Mouse (Mus musculus): ENCODE results near the gene Lhx4. TPM values are rescaled to one million over a fixed set of nuclear protein-coding genes. Genes with fewer than 3 reads are reported as not detected.
A peak's percentile ranks its signal among the peaks of the same experiment; 100 is the strongest.

Lhx4 gene
- polyA plus RNA-seq, 1 experiment from 2014 or later = 4.3 TPM

DNA sequence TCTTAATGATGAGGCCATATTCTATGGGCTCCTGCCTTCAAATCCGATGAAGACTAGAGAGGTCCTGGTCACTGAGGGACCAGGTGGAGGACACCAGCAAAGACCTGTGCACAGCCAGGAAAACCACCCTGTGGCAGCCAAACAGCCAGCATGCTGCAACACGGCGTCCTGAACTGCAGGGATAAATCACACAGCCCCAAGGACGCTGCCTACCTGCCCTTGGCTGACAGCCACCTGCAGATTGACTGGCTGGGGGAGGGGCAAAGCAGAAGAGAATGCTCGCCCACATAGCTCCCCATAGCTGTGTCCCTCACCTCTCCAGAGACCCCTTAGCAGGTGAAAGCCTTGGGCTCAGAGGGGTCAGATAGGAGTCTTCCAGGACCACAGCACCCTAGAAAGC is 31.5 kb downstream of the Lhx4 start:
- Histone ChIP-seq H3K4me1 (replicated peaks) (0 out of 2 replicates have a peak, but pooled peaks cover 11% of the 10 kb centered on the region), H3K27me3 (peaks cover 74% of the 10 kb centered on the region), H3K4me3 (replicated peaks) (no peak overlapping the region), H3K36me3 (no peaks in the 10 kb centered on the region), H3K27ac (no peak overlapping the region), H3K9me3 (no peaks in the 10 kb centered on the region; the same call in 1 of the 2 replicates), H3K9ac (replicated peaks) (no peak overlapping the region), H3K4me2 (replicated peaks) (no peak overlapping the region)
- WGBS = 63% methylated on average over 5 of the region's 5 CpGs
- no peak for ATAC-seq

- Histone ChIP-seq H3K27ac (no peak overlapping the region), H3K36me3 (no peaks in the 10 kb centered on the region), H3K9ac (replicated peaks) (no peak overlapping the region), H3K27me3 (peaks cover 68% of the 10 kb centered on the region), H3K9me3 (no peaks in the 10 kb centered on the region), H3K4me3 (replicated peaks) (no peak overlapping the region), H3K4me1 (replicated peaks) (0 out of 2 replicates have a peak, but pooled peaks cover 11% of the 10 kb centered on the region), H3K4me2 (replicated peaks) (no peak overlapping the region)
- WGBS = 64% methylated on average over 3 of the region's 3 CpGs
- no peak for ATAC-seq
Measured at GRCm38 (mm10) chr1:155718851-155719250, 32.6 kb downstream of the Lhx4 start.

- Histone ChIP-seq H3K4me1 (replicated peaks) (peaks cover 15% of the 10 kb centered on the region), H3K36me3 (no peaks in the 10 kb centered on the region), H3K4me3 (replicated peaks) (no peak overlapping the region), H3K9me3 (no peaks in the 10 kb centered on the region), H3K9ac (replicated peaks) (no peak overlapping the region), H3K27me3 (peaks cover 55% of the 10 kb centered on the region), H3K4me2 (replicated peaks) (no peak overlapping the region), H3K27ac (no peak overlapping the region)
- ATAC-seq = no peak
- WGBS = 96% methylated on average over 12 of the region's 12 CpGs
Measured at GRCm38 (mm10) chr1:155717301-155717700, 34.2 kb downstream of the Lhx4 start.

GRCm38 (mm10) chr1:155715366-155715765 is 36.1 kb downstream of the Lhx4 start:
- peaks cover 42% of the 10 kb centered on the region for H3K27me3 ChIP-seq
- H3K9ac ChIP-seq (replicated peaks) = no peak overlapping the region
- no peaks in the 10 kb centered on the region for H3K9me3 ChIP-seq

DNA sequence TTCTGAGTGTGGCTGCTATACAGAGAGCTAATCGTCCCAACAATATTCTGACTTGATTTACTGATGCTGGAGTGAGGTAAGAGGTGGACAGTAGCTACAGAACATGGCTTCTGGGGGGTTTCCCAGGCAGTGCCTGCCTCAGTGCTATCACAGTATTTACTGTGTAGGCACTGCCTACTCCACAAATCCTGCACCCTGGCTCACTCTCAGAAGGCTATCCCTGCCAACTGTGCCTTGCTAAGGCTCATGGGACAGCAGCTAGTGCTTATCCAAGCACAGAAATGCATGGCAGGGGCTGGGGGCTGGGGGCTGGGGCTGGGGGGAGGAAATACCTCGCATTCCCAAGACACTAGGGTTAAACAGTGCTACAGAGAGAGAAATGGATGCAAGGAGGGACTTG is 38.2 kb downstream of the Lhx4 start:
- no peak for ATAC-seq
- peaks cover 14% of the 10 kb centered on the region for H3K4me1 ChIP-seq (replicated peaks)
- 69% methylated on average over 2 of the region's 2 CpGs for WGBS
- no peaks in the 10 kb centered on the region for H3K9me3 ChIP-seq
- H3K4me3 ChIP-seq (replicated peaks) = no peak overlapping the region
- no peak overlapping the region for H3K4me2 ChIP-seq (replicated peaks)
- no peaks in the 10 kb centered on the region for H3K36me3 ChIP-seq
- peaks cover 30% of the 10 kb centered on the region for H3K27me3 ChIP-seq
- no peak overlapping the region for H3K27ac ChIP-seq
- no peak overlapping the region for H3K9ac ChIP-seq (replicated peaks)

More at GRCm38 (mm10) chr1:155715366-155715765, 36.1 kb downstream of the Lhx4 start:
- ATAC-seq = no peak
- Histone ChIP-seq H3K4me1 (replicated peaks) (peaks cover 18% of the 10 kb centered on the region), H3K4me2 (replicated peaks) (no peak overlapping the region), H3K27ac (no peak overlapping the region), H3K36me3 (no peaks in the 10 kb centered on the region), H3K4me3 (replicated peaks) (no peak overlapping the region)

- Histone ChIP-seq H3K36me3 (no peaks in the 10 kb centered on the region), H3K4me1 (replicated peaks) (peaks cover 3% of the 10 kb centered on the region), H3K9ac (replicated peaks) (no peak overlapping the region), H3K9me3 (no peaks in the 10 kb centered on the region), H3K4me3 (replicated peaks) (no peak overlapping the region), H3K4me2 (replicated peaks) (no peak overlapping the region), H3K27me3 (0 out of 2 replicates have a peak, but pooled peaks cover 6% of the 10 kb centered on the region), H3K27ac (no peak overlapping the region)
- ATAC-seq = peak; percentile 80
- WGBS = 48% methylated on average over 5 of the region's 5 CpGs
Measured at GRCm38 (mm10) chr1:155704182-155704581, 47.3 kb downstream of the Lhx4 start.

DNA sequence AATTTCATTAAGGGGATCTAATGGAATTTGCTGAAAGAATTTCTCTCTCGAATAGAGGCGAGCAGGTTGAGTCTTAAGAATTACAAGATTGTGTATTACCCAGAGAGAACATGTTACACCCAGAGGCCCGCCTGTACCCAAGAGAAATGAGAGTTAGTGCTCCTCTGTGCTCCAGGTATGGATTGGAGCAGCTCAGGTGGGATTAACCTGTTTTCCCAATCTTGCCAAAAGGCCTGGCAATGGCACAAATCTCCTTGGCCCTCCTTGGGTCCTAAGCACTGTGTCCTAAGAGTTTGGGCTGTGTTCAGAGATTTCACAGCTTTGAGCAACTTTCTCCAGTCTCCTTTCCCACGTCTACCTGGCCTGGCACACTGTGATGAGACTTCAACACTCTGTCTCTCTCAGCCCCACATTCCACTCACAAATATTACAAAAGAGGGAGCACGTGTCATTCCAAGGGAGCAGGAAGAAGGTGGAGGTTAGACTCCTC is 48.2 kb downstream of the Lhx4 start:
- H3K36me3 ChIP-seq = no peaks in the 10 kb centered on the region
- H3K27me3 ChIP-seq = 0 out of 2 replicates have a peak, but pooled peaks cover 4% of the 10 kb centered on the region
- H3K4me1 ChIP-seq (replicated peaks) = peaks cover 3% of the 10 kb centered on the region
- no peaks in the 10 kb centered on the region for H3K9me3 ChIP-seq
- WGBS = 88% methylated on average over 5 of the region's 5 CpGs
- no peak for ATAC-seq
- H3K4me3 ChIP-seq (replicated peaks) = no peak overlapping the region
- no peak overlapping the region for H3K4me2 ChIP-seq (replicated peaks)
- no peak overlapping the region for H3K9ac ChIP-seq (replicated peaks)
- no peak overlapping the region for H3K27ac ChIP-seq

- ATAC-seq = no peak
- 0 out of 2 replicates have a peak, but pooled peaks cover 4% of the 10 kb centered on the region for H3K27me3 ChIP-seq
- no peak overlapping the region for H3K27ac ChIP-seq
- no peak overlapping the region for H3K9ac ChIP-seq (replicated peaks)
- H3K4me1 ChIP-seq (replicated peaks) = peaks cover 3% of the 10 kb centered on the region
- no peaks in the 10 kb centered on the region for H3K9me3 ChIP-seq
- no peak overlapping the region for H3K4me2 ChIP-seq (replicated peaks)
- H3K4me3 ChIP-seq (replicated peaks) = no peak overlapping the region
- no peaks in the 10 kb centered on the region for H3K36me3 ChIP-seq
Measured at GRCm38 (mm10) chr1:155700886-155701285, 50.6 kb downstream of the Lhx4 start.

DNA sequence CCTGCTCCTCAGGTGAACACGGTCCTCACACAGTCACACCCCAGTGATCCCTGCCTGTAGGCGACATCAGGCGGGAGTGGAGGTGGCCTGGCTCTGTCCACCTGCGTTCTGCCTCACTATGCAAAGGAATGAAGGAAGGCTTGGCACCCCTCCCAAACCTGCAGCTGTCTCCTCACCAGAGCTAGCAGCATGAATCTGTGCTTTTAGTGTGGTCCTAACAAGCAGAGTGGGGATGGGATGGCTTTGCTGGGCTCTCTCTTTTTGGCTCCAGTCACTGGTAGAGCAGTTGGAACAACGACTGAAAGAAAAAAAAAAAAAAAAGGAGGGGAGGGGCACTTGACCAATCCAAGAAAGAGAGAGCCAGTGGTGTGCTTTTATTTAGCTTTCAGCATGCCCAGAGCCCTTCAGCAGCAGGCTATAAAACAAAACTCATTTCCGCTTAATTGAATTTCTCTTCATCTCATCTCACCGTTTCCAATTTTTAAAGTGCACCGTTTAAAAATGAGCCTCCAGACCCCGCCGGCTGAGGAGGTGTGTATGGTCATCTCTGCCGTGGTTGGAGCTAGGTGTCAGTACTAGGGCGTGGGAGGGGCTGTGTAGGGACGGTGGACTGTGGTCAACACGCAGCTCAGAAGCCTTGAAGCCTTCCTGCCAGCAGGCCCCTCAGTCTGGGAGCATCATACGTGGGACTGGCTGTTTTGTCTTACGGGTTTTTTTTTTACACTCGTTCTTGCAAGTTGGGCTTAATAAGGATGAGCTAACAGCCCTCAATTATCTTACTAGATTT is 52.9 kb downstream of the Lhx4 start:
- Histone ChIP-seq H3K9ac (replicated peaks) (no peak overlapping the region), H3K27me3 (0 out of 2 replicates have a peak, but pooled peaks cover 4% of the 10 kb centered on the region), H3K36me3 (no peaks in the 10 kb centered on the region), H3K4me2 (replicated peaks) (no peak overlapping the region), H3K27ac (no peak overlapping the region), H3K9me3 (no peaks in the 10 kb centered on the region), H3K4me1 (replicated peaks) (peaks cover 4% of the 10 kb centered on the region), H3K4me3 (replicated peaks) (no peak overlapping the region)
- ATAC-seq = peak; percentile 41; the same call in 1 of the 2 replicates
- 67% methylated on average over 17 of the region's 17 CpGs for WGBS

DNA sequence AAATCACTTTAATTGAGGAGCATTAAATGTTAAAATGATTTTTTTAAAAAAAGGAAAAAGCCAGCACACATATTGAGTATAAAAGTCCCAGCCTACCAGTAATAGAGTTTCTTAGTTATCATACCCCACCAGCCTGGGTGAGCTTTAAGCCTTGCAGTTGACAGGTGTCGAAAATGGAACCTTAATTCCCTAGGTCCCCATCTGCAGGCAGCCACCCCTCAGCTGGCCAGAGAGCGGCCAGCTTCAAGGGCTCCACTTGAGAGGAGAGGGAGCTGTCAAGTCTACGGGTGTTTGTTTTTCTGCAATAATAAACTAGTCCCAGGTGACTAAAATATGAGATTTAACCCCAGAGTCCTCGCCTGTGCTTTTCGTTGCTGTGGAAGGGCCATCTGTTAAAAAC is 58.0 kb downstream of the Lhx4 start:
- H3K27me3 ChIP-seq = no peaks in the 10 kb centered on the region
- no peak for ATAC-seq
- H3K4me3 ChIP-seq (replicated peaks) = no peak overlapping the region
- H3K27ac ChIP-seq = no peak overlapping the region
- no peak overlapping the region for H3K9ac ChIP-seq (replicated peaks)
- H3K9me3 ChIP-seq = no peaks in the 10 kb centered on the region
- no peaks in the 10 kb centered on the region; the same call in 1 of the 2 replicates for H3K36me3 ChIP-seq
- no peak overlapping the region for H3K4me2 ChIP-seq (replicated peaks)
- peaks cover 19% of the 10 kb centered on the region for H3K4me1 ChIP-seq (replicated peaks)
- WGBS = 51% methylated on average over 5 of the region's 5 CpGs

- Histone ChIP-seq H3K9ac (replicated peaks) (no peak overlapping the region), H3K27ac (no peak overlapping the region), H3K4me3 (replicated peaks) (no peak overlapping the region), H3K27me3 (no peaks in the 10 kb centered on the region), H3K36me3 (no peaks in the 10 kb centered on the region; the same call in 1 of the 2 replicates), H3K4me1 (replicated peaks) (peaks cover 19% of the 10 kb centered on the region), H3K4me2 (replicated peaks) (no peak overlapping the region), H3K9me3 (no peaks in the 10 kb centered on the region)
- 67% methylated on average over 11 of the region's 11 CpGs for WGBS
- ATAC-seq = no peak
Measured at GRCm38 (mm10) chr1:155693026-155693425, 58.5 kb downstream of the Lhx4 start.

DNA sequence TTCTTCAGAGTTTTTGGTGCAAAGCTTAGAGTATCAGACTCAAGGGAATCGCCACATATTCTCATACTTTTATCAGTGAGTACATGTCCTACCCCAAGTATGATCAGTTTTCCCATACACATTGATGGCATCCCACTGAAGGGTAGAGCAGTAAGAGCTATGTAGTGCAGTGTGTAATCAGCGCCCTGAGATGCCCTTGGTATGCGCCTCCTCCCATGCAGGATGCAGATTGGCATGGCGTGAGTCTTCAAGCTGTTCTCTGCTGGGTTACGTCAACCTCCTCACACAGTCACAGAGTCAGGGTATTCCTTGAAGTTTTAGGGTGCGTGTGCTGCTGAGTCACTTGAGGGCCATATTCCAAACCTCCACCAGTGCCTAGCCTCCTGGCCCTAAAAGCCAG is 59.3 kb downstream of the Lhx4 start:
- no peak overlapping the region for H3K4me3 ChIP-seq (replicated peaks)
- H3K4me1 ChIP-seq (replicated peaks) = peaks cover 19% of the 10 kb centered on the region
- H3K27ac ChIP-seq = no peak overlapping the region
- H3K27me3 ChIP-seq = no peaks in the 10 kb centered on the region
- H3K9ac ChIP-seq (replicated peaks) = no peak overlapping the region
- no peak for ATAC-seq
- no peaks in the 10 kb centered on the region; the same call in 1 of the 2 replicates for H3K36me3 ChIP-seq
- H3K9me3 ChIP-seq = no peaks in the 10 kb centered on the region
- H3K4me2 ChIP-seq (replicated peaks) = no peak overlapping the region
- 94% methylated on average over 6 of the region's 6 CpGs for WGBS
